Mouse (Mus musculus) adrenal gland, postnatal 10 days (tissue): ENCODE measurements at regions not wholly inside any gene's neighbourhood (a gene's known extent, or its start where the extent isn't known, plus 50 kb on each side); places are given as distances from the start of the nearest gene placed in this dataset.

Source experiments
- DNase-seq: peaks from one replicate; pipeline ENCODE4 v3.0.0; 2021; ENCODE audit warnings: mixed read lengths

GRCm38 (mm10) chr3:18934891-18935290, 693.6 kb downstream of the 1700064H15Rik start:
- DNase-seq: no peak

GRCm38 (mm10) chr3:18937333-18938122, 690.9 kb downstream of the 1700064H15Rik start:
- DNase-seq: no peak

- no peak for DNase-seq
Measured at GRCm38 (mm10) chr3:18941301-18942177, 686.9 kb downstream of the 1700064H15Rik start.

GRCm38 (mm10) chr3:18960341-18960740, 668.1 kb downstream of the 1700064H15Rik start:
- DNase-seq: no peak

GRCm38 (mm10) chr3:18988662-18989061, 639.8 kb downstream of the 1700064H15Rik start:
- DNase-seq: no peak

GRCm38 (mm10) chr3:18989577-18990240, 638.8 kb downstream of the 1700064H15Rik start:
- peak; percentile 40 for DNase-seq

- DNase-seq: peak; percentile 54
Measured at GRCm38 (mm10) chr3:19000179-19000578, 628.3 kb downstream of the 1700064H15Rik start.

- no peak for DNase-seq
Measured at GRCm38 (mm10) chr3:19002056-19002455, 626.4 kb downstream of the 1700064H15Rik start.

GRCm38 (mm10) chr3:19004792-19005191, 623.7 kb downstream of the 1700064H15Rik start:
- peak; percentile 5 for DNase-seq

GRCm38 (mm10) chr3:19044566-19044965, 583.9 kb downstream of the 1700064H15Rik start:
- no peak for DNase-seq

- DNase-seq: no peak
Measured at GRCm38 (mm10) chr3:19045933-19046332, 582.5 kb downstream of the 1700064H15Rik start.

GRCm38 (mm10) chr3:19046610-19047009, 581.9 kb downstream of the 1700064H15Rik start:
- DNase-seq: no peak

GRCm38 (mm10) chr3:19055961-19056360, 572.5 kb downstream of the 1700064H15Rik start:
- DNase-seq: no peak

- DNase-seq: no peak
Measured at GRCm38 (mm10) chr3:19056623-19057022, 571.9 kb downstream of the 1700064H15Rik start.

- DNase-seq: no peak
Measured at GRCm38 (mm10) chr3:19059906-19060870, 568.3 kb downstream of the 1700064H15Rik start.

GRCm38 (mm10) chr3:19061488-19062248, 566.8 kb downstream of the 1700064H15Rik start:
- DNase-seq: no peak

- peak; percentile 69 for DNase-seq
Measured at GRCm38 (mm10) chr3:19062249-19062859, 566.1 kb downstream of the 1700064H15Rik start.

GRCm38 (mm10) chr3:19067141-19067757, 561.2 kb downstream of the 1700064H15Rik start:
- no peak for DNase-seq
